Mouse (Mus musculus): ENCODE data around the gene Ralgps1. TPM values are rescaled to one million over a fixed set of nuclear protein-coding genes. Genes with fewer than 3 reads are reported as not detected.

Ralgps1 gene
- polyA plus RNA-seq, 2 experiments, result 3.5 to 5.4 TPM

DNA sequence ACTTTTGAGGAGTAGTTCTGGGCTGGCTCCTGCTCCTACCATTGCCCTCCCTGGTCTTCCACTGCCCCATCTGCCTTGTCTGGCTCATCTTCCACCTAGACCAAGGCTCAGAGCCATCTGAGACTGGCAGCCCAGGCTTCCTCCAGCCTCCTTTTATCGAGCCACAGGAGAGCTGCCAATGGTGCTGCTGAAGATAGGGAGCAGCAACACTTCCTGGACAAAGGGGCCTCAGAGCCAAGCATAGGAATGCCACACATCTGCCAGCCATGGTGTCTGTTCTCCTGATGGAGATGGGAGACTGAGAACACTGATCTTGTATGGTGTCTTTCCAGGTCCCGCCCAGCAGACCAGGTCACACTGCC lies 102.2 kb downstream of the Ralgps1 start:
- no peak overlapping the region for H3K4me2 ChIP-seq (replicated peaks; ENCODE audit: low read depth, low read length, severe bottlenecking)
- WGBS, result 78% methylated on average over 2 of the region's 2 CpGs

DNA sequence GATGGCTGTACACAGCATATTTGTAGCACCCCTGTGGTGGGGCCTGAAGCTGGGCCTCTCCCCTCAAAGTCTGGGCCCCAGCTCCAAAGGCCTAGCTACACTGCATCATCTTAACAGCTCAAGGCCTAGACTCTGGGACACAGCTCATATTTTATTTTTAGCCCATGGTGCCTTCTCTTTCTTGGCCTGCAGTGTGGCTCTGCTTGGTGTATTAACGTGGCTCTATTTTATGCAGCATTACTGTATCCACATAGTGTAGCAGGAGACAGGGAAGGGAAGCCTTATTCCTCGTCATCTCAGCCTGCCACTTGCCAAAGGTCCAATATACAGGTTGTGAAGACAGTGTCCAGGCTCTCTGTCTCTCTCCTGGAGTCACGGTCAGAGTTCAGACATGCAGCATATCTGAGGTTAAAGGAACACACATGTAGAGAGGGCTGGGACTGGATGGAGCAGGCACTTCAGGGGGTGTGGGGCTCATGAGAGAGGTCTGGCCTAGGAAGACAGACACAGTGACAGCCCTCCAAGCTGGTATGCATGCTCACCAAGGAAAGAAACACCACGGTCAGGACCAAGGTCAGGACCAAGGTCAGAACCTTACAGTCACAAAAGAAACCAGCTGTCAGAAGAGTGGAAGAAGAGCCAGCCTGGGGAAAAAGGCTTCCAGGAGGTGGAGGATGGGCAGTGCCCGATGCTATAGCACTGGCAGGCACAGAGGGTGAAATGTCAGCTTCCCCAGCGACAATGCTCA lies 102.7 kb downstream of the Ralgps1 start:
- no peak for TF ChIP-seq POLR2A (IDR thresholded peaks at IDR 0.05; ENCODE audit: borderline replicate concordance, extremely low read depth, insufficient read depth, insufficient read length)
- ATAC-seq (ENCODE audit: low FRiP score, low read depth), result no peak
- Histone ChIP-seq H3K9me3 (ENCODE audit: control insufficient read depth, low read length) (no peaks in the 10 kb centered on the region), H3K36me3 (ENCODE audit: control insufficient read depth, insufficient read depth, low read length) (no peaks in the 10 kb centered on the region), H3K4me3 (replicated peaks; ENCODE audit: low read length) (no peak overlapping the region), H3K4me2 (replicated peaks; ENCODE audit: low read depth, low read length, severe bottlenecking) (no peak overlapping the region), H3K9ac (ENCODE audit: low read depth, low read length, severe bottlenecking) (no peak overlapping the region), H3K27ac (replicated peaks; ENCODE audit: low read depth, low read length) (no peak overlapping the region), H3K4me1 (ENCODE audit: control insufficient read depth, insufficient read depth, low read length) (peaks cover 11% of the 10 kb centered on the region), H3K27me3 (ENCODE audit: control insufficient read depth, insufficient read depth, low read length) (no peaks in the 10 kb centered on the region)
- DNase-seq (ENCODE audit: low spot score), result no peak
- WGBS, result 76% methylated on average over 6 of the region's 6 CpGs

More for the DNA sequence above, 102.2 kb downstream of the Ralgps1 start:
- Histone ChIP-seq H3K27ac (replicated peaks; ENCODE audit: low read depth, low read length) (no peak overlapping the region), H3K4me1 (ENCODE audit: control insufficient read depth, insufficient read depth, low read length) (peaks cover 11% of the 10 kb centered on the region), H3K9me3 (ENCODE audit: control insufficient read depth, low read length) (no peaks in the 10 kb centered on the region), H3K36me3 (ENCODE audit: control insufficient read depth, insufficient read depth, low read length) (no peaks in the 10 kb centered on the region), H3K9ac (ENCODE audit: low read depth, low read length, severe bottlenecking) (no peak overlapping the region), H3K4me3 (replicated peaks; ENCODE audit: low read length) (no peak overlapping the region), H3K27me3 (ENCODE audit: control insufficient read depth, insufficient read depth, low read length) (no peaks in the 10 kb centered on the region)
- no peak for ATAC-seq (ENCODE audit: low FRiP score, low read depth)
- TF ChIP-seq POLR2A (IDR thresholded peaks at IDR 0.05; ENCODE audit: borderline replicate concordance, extremely low read depth, insufficient read depth, insufficient read length), result no peak
- DNase-seq (ENCODE audit: low spot score), result no peak

DNA sequence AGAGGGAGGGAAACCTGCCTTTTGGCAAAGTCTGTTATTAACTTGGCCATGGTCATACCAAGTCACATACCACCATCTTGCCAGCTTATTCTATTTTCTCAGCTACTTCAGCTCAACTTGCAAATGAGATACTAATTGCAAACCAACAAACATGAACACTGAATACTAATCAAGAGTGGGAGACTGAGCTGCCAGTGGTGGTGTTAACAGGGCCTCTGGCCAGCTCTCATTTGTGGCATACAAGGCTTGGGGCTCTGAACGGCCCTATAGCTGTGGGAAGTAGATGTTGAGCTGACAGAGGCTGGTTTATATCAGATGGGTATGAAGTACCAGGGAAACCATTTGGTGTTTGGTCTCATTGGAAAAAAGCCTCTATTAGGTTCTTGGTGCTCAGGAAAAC lies 104.2 kb downstream of the Ralgps1 start:
- no peak for DNase-seq (ENCODE audit: low spot score)
- no peak for TF ChIP-seq POLR2A (IDR thresholded peaks at IDR 0.05; ENCODE audit: borderline replicate concordance, extremely low read depth, insufficient read depth, insufficient read length)
- 79% methylated on average over 1 of the region's 1 CpGs for WGBS
- no peaks in the 10 kb centered on the region for H3K36me3 ChIP-seq (ENCODE audit: control insufficient read depth, insufficient read depth, low read length)
- H3K27me3 ChIP-seq (ENCODE audit: control insufficient read depth, insufficient read depth, low read length), result no peaks in the 10 kb centered on the region
- H3K4me3 ChIP-seq (replicated peaks; ENCODE audit: low read length), result no peak overlapping the region
- H3K9ac ChIP-seq (ENCODE audit: low read depth, low read length, severe bottlenecking), result no peak overlapping the region
- no peak overlapping the region for H3K4me2 ChIP-seq (replicated peaks; ENCODE audit: low read depth, low read length, severe bottlenecking)
- ATAC-seq (ENCODE audit: low FRiP score, low read depth), result no peak
- no peaks in the 10 kb centered on the region for H3K9me3 ChIP-seq (ENCODE audit: control insufficient read depth, low read length)
- H3K4me1 ChIP-seq (ENCODE audit: control insufficient read depth, insufficient read depth, low read length), result peaks cover 8% of the 10 kb centered on the region
- no peak overlapping the region for H3K27ac ChIP-seq (replicated peaks; ENCODE audit: low read depth, low read length)

DNA sequence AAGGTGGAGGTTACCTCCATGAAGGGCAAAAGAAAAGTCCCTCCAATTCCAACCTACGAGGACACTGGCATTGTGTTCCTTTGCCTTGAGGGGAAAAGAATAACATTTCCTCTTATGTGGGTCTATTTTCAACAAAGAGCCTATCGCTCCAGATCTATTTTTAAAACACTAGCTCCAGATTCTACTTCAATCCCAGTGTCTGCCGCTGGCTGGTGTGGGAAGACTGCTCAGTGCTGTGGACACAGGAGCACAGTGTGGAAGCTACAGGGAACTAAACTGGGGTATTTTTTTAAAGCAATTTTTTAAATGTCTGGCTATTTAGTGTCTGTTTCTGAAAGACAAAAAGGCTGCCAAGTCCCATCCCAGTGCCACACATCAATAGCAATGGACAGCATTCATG lies 105.5 kb downstream of the Ralgps1 start:
- Histone ChIP-seq H3K9me3 (ENCODE audit: control insufficient read depth, low read length) (no peaks in the 10 kb centered on the region), H3K4me1 (ENCODE audit: control insufficient read depth, insufficient read depth, low read length) (peaks cover 8% of the 10 kb centered on the region), H3K9ac (ENCODE audit: low read depth, low read length, severe bottlenecking) (no peak overlapping the region), H3K4me3 (replicated peaks; ENCODE audit: low read length) (no peak overlapping the region), H3K27ac (replicated peaks; ENCODE audit: low read depth, low read length) (0 out of 2 replicates have a peak overlapping the region, but pooled peaks have one; percentile 41), H3K4me2 (replicated peaks; ENCODE audit: low read depth, low read length, severe bottlenecking) (no peak overlapping the region), H3K27me3 (ENCODE audit: control insufficient read depth, insufficient read depth, low read length) (no peaks in the 10 kb centered on the region), H3K36me3 (ENCODE audit: control insufficient read depth, insufficient read depth, low read length) (no peaks in the 10 kb centered on the region)
- ATAC-seq (ENCODE audit: low FRiP score, low read depth) (no peak), DNase-seq (ENCODE audit: low spot score) (no peak)
- WGBS, result 77% methylated on average over 3 of the region's 3 CpGs
- no peak for TF ChIP-seq POLR2A (IDR thresholded peaks at IDR 0.05; ENCODE audit: borderline replicate concordance, extremely low read depth, insufficient read depth, insufficient read length)

DNA sequence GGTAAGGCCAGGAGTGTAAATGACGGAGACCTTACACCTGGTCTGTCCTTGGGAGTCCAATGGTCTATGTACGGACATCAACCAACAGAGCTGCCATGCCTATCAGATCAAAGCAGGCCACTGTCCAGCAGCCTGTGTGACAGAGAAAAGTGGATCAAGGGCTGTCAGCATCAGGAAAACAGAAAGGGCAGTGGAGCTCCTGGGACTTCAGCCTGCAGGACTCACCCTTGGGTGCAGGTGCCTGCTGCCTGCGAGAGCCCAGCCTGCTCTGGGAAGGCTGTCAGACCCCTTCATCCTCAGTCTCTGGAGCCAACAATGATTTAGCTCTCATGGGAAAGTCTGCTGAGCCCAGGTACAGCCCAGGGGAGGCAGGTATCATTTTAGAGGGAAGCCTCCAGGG lies 109.8 kb downstream of the Ralgps1 start:
- no peaks in the 10 kb centered on the region for H3K27me3 ChIP-seq (ENCODE audit: control insufficient read depth, insufficient read depth, low read length)
- WGBS, result 92% methylated on average over 3 of the region's 3 CpGs

More for the DNA sequence above, 109.8 kb downstream of the Ralgps1 start:
- Histone ChIP-seq H3K4me3 (replicated peaks; ENCODE audit: low read length) (no peak overlapping the region), H3K9ac (ENCODE audit: low read depth, low read length, severe bottlenecking) (no peak overlapping the region), H3K4me2 (replicated peaks; ENCODE audit: low read depth, low read length, severe bottlenecking) (no peak overlapping the region), H3K27ac (replicated peaks; ENCODE audit: low read depth, low read length) (no peak overlapping the region), H3K9me3 (ENCODE audit: control insufficient read depth, low read length) (no peaks in the 10 kb centered on the region), H3K36me3 (ENCODE audit: control insufficient read depth, insufficient read depth, low read length) (no peaks in the 10 kb centered on the region), H3K4me1 (ENCODE audit: control insufficient read depth, insufficient read depth, low read length) (peaks cover 8% of the 10 kb centered on the region)
- TF ChIP-seq POLR2A (IDR thresholded peaks at IDR 0.05; ENCODE audit: borderline replicate concordance, extremely low read depth, insufficient read depth, insufficient read length), result no peak
- DNase-seq (ENCODE audit: low spot score) (no peak), ATAC-seq (ENCODE audit: low FRiP score, low read depth) (no peak)

Measured in limb, embryonic 14.5 days (tissue).